Mouse (Mus musculus) C2C12 (cell line): ENCODE measurements around the gene Il2ra. TPM values are rescaled to one million over a fixed set of nuclear protein-coding genes. Genes with fewer than 3 reads are reported as not detected.

Experiments used
- H3K27me3 ChIP-seq: one replicate; pipeline ENCODE4 v1.6.1; 2011; ENCODE audit not compliant: control insufficient read depth, insufficient read depth, insufficient read length
- H3K36me3 ChIP-seq: one replicate; pipeline ENCODE4 v1.6.1; 2011; ENCODE audit not compliant: control insufficient read depth, insufficient read depth
- H3K4me3 ChIP-seq: one replicate; pipeline ENCODE4 v1.5.1; 2011; ENCODE audit warnings: mild to moderate bottlenecking, control low read depth; ENCODE audit not compliant: poor library complexity, insufficient read depth, severe bottlenecking
- H3K79me2 ChIP-seq: one replicate; pipeline ENCODE4 v1.6.1; 2011; ENCODE audit not compliant: control insufficient read depth, insufficient read depth
- H3K79me3 ChIP-seq: one replicate; pipeline ENCODE4 v1.6.1; 2011; ENCODE audit warnings: low read depth, control low read depth
- H3ac ChIP-seq: one replicate; pipeline ENCODE3; 2011; ENCODE audit warnings: low read depth; ENCODE audit not compliant: control insufficient read depth, insufficient read length
- CEBPB ChIP-seq: IDR thresholded peaks from one replicate; pipeline ENCODE4 v1.6.1; 2011; ENCODE audit warnings: low read depth, mild to moderate bottlenecking, control low read depth, moderate library complexity
- CTCF ChIP-seq: IDR thresholded peaks from one replicate; pipeline ENCODE4 v1.5.1; 2011; ENCODE audit not compliant: control insufficient read depth, insufficient read depth, insufficient read length
- FOSL1 ChIP-seq: IDR thresholded peaks from one replicate; pipeline ENCODE4 v1.8.0; 2011; ENCODE audit warnings: mild to moderate bottlenecking, low read length; ENCODE audit not compliant: poor library complexity, insufficient read depth, severe bottlenecking
- MAX ChIP-seq: IDR thresholded peaks from one replicate; pipeline ENCODE4 v1.6.1; 2011; ENCODE audit warnings: mild to moderate bottlenecking, control low read depth
- MYOD1 ChIP-seq: IDR thresholded peaks from one replicate; pipeline ENCODE4 v1.6.1; 2011; ENCODE audit warnings: low read depth; ENCODE audit not compliant: control insufficient read depth, insufficient read length
- MYOG ChIP-seq: IDR thresholded peaks from one replicate; pipeline ENCODE4 v1.6.1; 2011; ENCODE audit not compliant: control insufficient read depth, insufficient read length; ENCODE audit errors: extremely low read depth
- USF1 ChIP-seq: IDR thresholded peaks from one replicate; pipeline ENCODE4 v1.6.1; 2011; ENCODE audit warnings: low read depth, mild to moderate bottlenecking, control low read depth, moderate library complexity
- polyA plus RNA-seq: library from polyadenylated mRNA; unstranded; fragments of >200 nt; fragmentation: generic; extraction: Trizol; gene quantifications from one replicate; pipeline ENCODE4 v1.2.1, GENCODE M21; 2012; ENCODE audit warnings: missing spikeins

The Il2ra gene
- polyA plus RNA-seq, 1 experiment, result not detected

- H3K27me3 ChIP-seq, result no peaks in the 10 kb centered on the region
- TF ChIP-seq CTCF (no peak), FOSL1 (no peak), CEBPB (no peak), USF1 (no peak), MAX (no peak), MYOG (no peak), MYOD1 (no peak)
- no peak overlapping the region for H3ac ChIP-seq
- no peaks in the 10 kb centered on the region for H3K79me3 ChIP-seq
- no peak overlapping the region for H3K4me3 ChIP-seq
- H3K36me3 ChIP-seq, result no peaks in the 10 kb centered on the region
- no peaks in the 10 kb centered on the region for H3K79me2 ChIP-seq
Measured at GRCm38 (mm10) chr2:11645297-11645696, 2.7 kb downstream of the Il2ra start.

GRCm38 (mm10) chr2:11651476-11651875, 8.9 kb downstream of the Il2ra start:
- Histone ChIP-seq H3K4me3 (no peak overlapping the region), H3K79me3 (no peaks in the 10 kb centered on the region), H3K36me3 (no peaks in the 10 kb centered on the region)

GRCm38 (mm10) chr2:11652196-11652595, 9.6 kb downstream of the Il2ra start:
- no peak overlapping the region for H3ac ChIP-seq
- H3K79me3 ChIP-seq, result no peaks in the 10 kb centered on the region
- H3K4me3 ChIP-seq, result no peak overlapping the region
- no peaks in the 10 kb centered on the region for H3K79me2 ChIP-seq
- no peak for TF ChIP-seq MYOG
- no peak for TF ChIP-seq CEBPB
- TF ChIP-seq MYOD1, result no peak
- TF ChIP-seq FOSL1, result no peak
- no peak for TF ChIP-seq MAX
- no peak for TF ChIP-seq CTCF
- no peak for TF ChIP-seq USF1
- no peaks in the 10 kb centered on the region for H3K36me3 ChIP-seq
- H3K27me3 ChIP-seq, result no peaks in the 10 kb centered on the region

More at GRCm38 (mm10) chr2:11651476-11651875, 8.9 kb downstream of the Il2ra start:
- H3K79me2 ChIP-seq, result no peaks in the 10 kb centered on the region
- no peak overlapping the region for H3ac ChIP-seq
- TF ChIP-seq MYOG, result no peak
- TF ChIP-seq MAX, result no peak
- no peak for TF ChIP-seq CEBPB
- TF ChIP-seq MYOD1, result no peak
- no peak for TF ChIP-seq CTCF
- H3K27me3 ChIP-seq, result no peaks in the 10 kb centered on the region

- Histone ChIP-seq H3K27me3 (no peaks in the 10 kb centered on the region), H3K4me3 (no peak overlapping the region), H3K79me3 (no peaks in the 10 kb centered on the region), H3K36me3 (no peaks in the 10 kb centered on the region), H3ac (no peak overlapping the region), H3K79me2 (no peaks in the 10 kb centered on the region)
- TF ChIP-seq MAX (no peak), USF1 (no peak), CEBPB (no peak), CTCF (no peak), FOSL1 (no peak), MYOG (no peak)
Measured at GRCm38 (mm10) chr2:11652780-11653179, 10.2 kb downstream of the Il2ra start.

- Histone ChIP-seq H3K4me3 (no peak overlapping the region), H3K36me3 (no peaks in the 10 kb centered on the region), H3K27me3 (no peaks in the 10 kb centered on the region), H3K79me3 (no peaks in the 10 kb centered on the region), H3ac (no peak overlapping the region), H3K79me2 (no peaks in the 10 kb centered on the region)
- TF ChIP-seq USF1 (no peak), FOSL1 (no peak), CTCF (no peak), MYOG (no peak), MAX (no peak), CEBPB (no peak), MYOD1 (no peak)
Measured at GRCm38 (mm10) chr2:11653330-11653729, 10.7 kb downstream of the Il2ra start.

GRCm38 (mm10) chr2:11653780-11654179, 11.2 kb downstream of the Il2ra start:
- Histone ChIP-seq H3K27me3 (no peaks in the 10 kb centered on the region), H3K36me3 (no peaks in the 10 kb centered on the region), H3K79me3 (no peaks in the 10 kb centered on the region), H3ac (no peak overlapping the region), H3K4me3 (no peak overlapping the region), H3K79me2 (no peaks in the 10 kb centered on the region)
- TF ChIP-seq MYOD1 (no peak), MYOG (no peak), FOSL1 (no peak), USF1 (no peak), CEBPB (no peak), CTCF (no peak), MAX (no peak)
